Mouse (Mus musculus): Measurements from ENCODE around the gene Snrnp70. TPM values are rescaled to one million over a fixed set of nuclear protein-coding genes. Genes with fewer than 3 reads are reported as not detected.
A peak's percentile ranks its signal among the peaks of the same experiment; 100 is the strongest.
"Not testable (repeated sequence)": the region's sequence is repeated elsewhere in the genome, so short reads cannot be mapped to it uniquely, and the experiment has no call there.

Gene Snrnp70
- polyA plus RNA-seq, 1 experiment from 2014 or later, result 242 TPM

- ATAC-seq (replicated peaks; ENCODE audit: low FRiP score), result no peak
- 1% methylated on average over 111 of the region's 114 CpGs for WGBS
- Histone ChIP-seq H3K4me2 (peak overlapping the region; percentile 82), H3K4me1 (peaks cover 19% of the 10 kb centered on the region), H3K9me3 (replicated peaks) (no peaks in the 10 kb centered on the region), H3K36me3 (no peaks in the 10 kb centered on the region), H3K27ac (no peak overlapping the region), H3K4me3 (replicated peaks) (peak overlapping the region; percentile 45), H3K27me3 (peaks cover 67% of the 10 kb centered on the region), H3K9ac (no peak overlapping the region; the same call in 1 of the 2 replicates)
Observed at GRCm38 (mm10) chr7:45406157-45407156, 10.9 kb upstream of the Snrnp70 start.

- Histone ChIP-seq H3K27me3 (peaks cover 56% of the 10 kb centered on the region), H3K36me3 (no peaks in the 10 kb centered on the region), H3K4me1 (peaks cover 19% of the 10 kb centered on the region), H3K27ac (no peak within 1 kb of the TSS), H3K4me2 (peak within 1 kb of the TSS; percentile 82), H3K9ac (no peak within 1 kb of the TSS), H3K4me3 (replicated peaks) (peak within 1 kb of the TSS; percentile 45), H3K9me3 (replicated peaks) (no peaks in the 10 kb centered on the region)
- 11% methylated on average over 28 of the region's 28 CpGs for WGBS
- ATAC-seq (replicated peaks; ENCODE audit: low FRiP score), result 0 out of 2 replicates have a peak, but pooled peaks have one; percentile 34
Observed at GRCm38 (mm10) chr7:45405091-45406075, 9.8 kb upstream of the Snrnp70 start, which contains the start of gene Kcna7. TSS of gene Kcna7 (plus strand) at chr7:45405653.

GRCm38 (mm10) chr7:45403532-45404261 is 8.2 kb upstream of the Snrnp70 start:
- Histone ChIP-seq H3K9me3 (replicated peaks) (no peaks in the 10 kb centered on the region), H3K4me2 (no peak overlapping the region), H3K4me3 (replicated peaks) (no peak overlapping the region), H3K9ac (no peak overlapping the region), H3K27ac (no peak overlapping the region), H3K36me3 (no peaks in the 10 kb centered on the region), H3K4me1 (peaks cover 19% of the 10 kb centered on the region), H3K27me3 (peaks cover 39% of the 10 kb centered on the region)
- WGBS, result 46% methylated on average over 6 of the region's 6 CpGs
- no peak for ATAC-seq (replicated peaks; ENCODE audit: low FRiP score)

GRCm38 (mm10) chr7:45401521-45402085 is 6.1 kb upstream of the Snrnp70 start:
- no peak for ATAC-seq (replicated peaks; ENCODE audit: low FRiP score)
- H3K9me3 ChIP-seq (replicated peaks), result no peaks in the 10 kb centered on the region
- H3K36me3 ChIP-seq, result no peaks in the 10 kb centered on the region
- no peak overlapping the region for H3K4me3 ChIP-seq (replicated peaks)
- H3K9ac ChIP-seq, result no peak overlapping the region
- H3K4me2 ChIP-seq, result no peak overlapping the region
- H3K27ac ChIP-seq, result no peak overlapping the region
- peaks cover 18% of the 10 kb centered on the region for H3K27me3 ChIP-seq
- 72% methylated on average over 10 of the region's 10 CpGs for WGBS
- peaks cover 16% of the 10 kb centered on the region for H3K4me1 ChIP-seq

GRCm38 (mm10) chr7:45396787-45397186 is 1.2 kb upstream of the Snrnp70 start:
- H3K27ac ChIP-seq, result no peak overlapping the region
- 77% methylated on average over 2 of the region's 2 CpGs for WGBS
- no peaks in the 10 kb centered on the region for H3K9me3 ChIP-seq (replicated peaks)
- no peak overlapping the region for H3K4me2 ChIP-seq
- H3K4me3 ChIP-seq (replicated peaks), result no peak overlapping the region
- peaks cover 23% of the 10 kb centered on the region for H3K4me1 ChIP-seq
- ATAC-seq (replicated peaks; ENCODE audit: low FRiP score), result no peak
- H3K9ac ChIP-seq, result no peak overlapping the region
- H3K27me3 ChIP-seq, result no peaks in the 10 kb centered on the region
- H3K36me3 ChIP-seq, result peaks cover 27% of the 10 kb centered on the region

GRCm38 (mm10) chr7:45396337-45396775 is 814 bp upstream of the Snrnp70 start:
- 4% methylated on average over 3 of the region's 3 CpGs for WGBS
- not testable (repeated sequence) for H3K9me3 ChIP-seq (replicated peaks); H3K27me3 ChIP-seq
- H3K4me1 ChIP-seq, result peaks cover 23% of the 10 kb centered on the region
- ATAC-seq (replicated peaks; ENCODE audit: low FRiP score), result 0 out of 2 replicates have a peak, but pooled peaks have one; percentile 20
- peaks cover 31% of the 10 kb centered on the region for H3K36me3 ChIP-seq
- H3K4me3 ChIP-seq (replicated peaks), result peak overlapping the region; percentile 84
- peak overlapping the region; percentile 99 for H3K27ac ChIP-seq
- H3K4me2 ChIP-seq, result peak overlapping the region; percentile 73
- H3K9ac ChIP-seq, result peak overlapping the region; percentile 50; the same call in 1 of the 2 replicates

- H3K9me3 ChIP-seq (replicated peaks), result no peaks in the 10 kb centered on the region
- H3K9ac ChIP-seq, result peak overlapping the region; percentile 87
- peak; percentile 84 for ATAC-seq (replicated peaks; ENCODE audit: low FRiP score)
- H3K4me1 ChIP-seq, result peaks cover 23% of the 10 kb centered on the region
- peaks cover 43% of the 10 kb centered on the region for H3K36me3 ChIP-seq
- peak overlapping the region; percentile 99 for H3K27ac ChIP-seq
- peak overlapping the region; percentile 84 for H3K4me3 ChIP-seq (replicated peaks)
- under 1% methylated on average over 19 of the region's 20 CpGs for WGBS
- peak overlapping the region; percentile 90 for H3K4me2 ChIP-seq
- H3K27me3 ChIP-seq, result no peaks in the 10 kb centered on the region
Observed at GRCm38 (mm10) chr7:45395129-45395541, 407 bp downstream of the Snrnp70 start.

- Histone ChIP-seq H3K4me1 (peaks cover 4% of the 10 kb centered on the region; the same call in 1 of the 2 replicates), H3K27ac (no peak overlapping the region), H3K36me3 (peaks cover 100% of the 10 kb centered on the region), H3K27me3 (no peaks in the 10 kb centered on the region), H3K4me3 (replicated peaks) (no peak overlapping the region), H3K9me3 (replicated peaks) (no peaks in the 10 kb centered on the region), H3K4me2 (no peak overlapping the region), H3K9ac (no peak overlapping the region)
- no peak for ATAC-seq (replicated peaks; ENCODE audit: low FRiP score)
- WGBS, result 87% methylated on average over 3 of the region's 3 CpGs
Observed at GRCm38 (mm10) chr7:45386077-45386476, 9.5 kb downstream of the Snrnp70 start.

- no peak for ATAC-seq (replicated peaks; ENCODE audit: low FRiP score)
- 88% methylated on average over 1 of the region's 1 CpGs for WGBS
- Histone ChIP-seq H3K9ac (no peak overlapping the region), H3K4me1 (peaks cover 7% of the 10 kb centered on the region; the same call in 1 of the 2 replicates), H3K9me3 (replicated peaks) (no peaks in the 10 kb centered on the region), H3K4me2 (no peak overlapping the region), H3K36me3 (peaks cover 87% of the 10 kb centered on the region), H3K4me3 (replicated peaks) (no peak overlapping the region), H3K27me3 (no peaks in the 10 kb centered on the region), H3K27ac (no peak overlapping the region)
Observed at GRCm38 (mm10) chr7:45376057-45376456, 19.5 kb downstream of the Snrnp70 start.

- peaks cover 16% of the 10 kb centered on the region for H3K4me1 ChIP-seq
- WGBS, result 90% methylated on average over 8 of the region's 8 CpGs
- no peaks in the 10 kb centered on the region for H3K9me3 ChIP-seq (replicated peaks)
- peaks cover 6% of the 10 kb centered on the region for H3K27me3 ChIP-seq
- ATAC-seq (replicated peaks; ENCODE audit: low FRiP score), result no peak
- no peak overlapping the region for H3K9ac ChIP-seq
- no peak overlapping the region for H3K4me3 ChIP-seq (replicated peaks)
- H3K36me3 ChIP-seq, result peaks cover 72% of the 10 kb centered on the region
- no peak overlapping the region for H3K27ac ChIP-seq
- H3K4me2 ChIP-seq, result no peak overlapping the region
Observed at GRCm38 (mm10) chr7:45374620-45375019, 20.9 kb downstream of the Snrnp70 start.

- no peak for ATAC-seq (replicated peaks; ENCODE audit: low FRiP score)
- 78% methylated on average over 5 of the region's 5 CpGs for WGBS
- H3K4me3 ChIP-seq (replicated peaks), result no peak overlapping the region
- no peak overlapping the region for H3K27ac ChIP-seq
- peaks cover 25% of the 10 kb centered on the region for H3K27me3 ChIP-seq
- peaks cover 27% of the 10 kb centered on the region for H3K4me1 ChIP-seq
- no peak overlapping the region for H3K4me2 ChIP-seq
- no peaks in the 10 kb centered on the region for H3K9me3 ChIP-seq (replicated peaks)
- H3K36me3 ChIP-seq, result peaks cover 50% of the 10 kb centered on the region
- H3K9ac ChIP-seq, result no peak overlapping the region
Observed at GRCm38 (mm10) chr7:45372371-45372770, 23.2 kb downstream of the Snrnp70 start.

Data from kidney, embryonic 15.5 days (tissue).